In the genomic region with DNA sequence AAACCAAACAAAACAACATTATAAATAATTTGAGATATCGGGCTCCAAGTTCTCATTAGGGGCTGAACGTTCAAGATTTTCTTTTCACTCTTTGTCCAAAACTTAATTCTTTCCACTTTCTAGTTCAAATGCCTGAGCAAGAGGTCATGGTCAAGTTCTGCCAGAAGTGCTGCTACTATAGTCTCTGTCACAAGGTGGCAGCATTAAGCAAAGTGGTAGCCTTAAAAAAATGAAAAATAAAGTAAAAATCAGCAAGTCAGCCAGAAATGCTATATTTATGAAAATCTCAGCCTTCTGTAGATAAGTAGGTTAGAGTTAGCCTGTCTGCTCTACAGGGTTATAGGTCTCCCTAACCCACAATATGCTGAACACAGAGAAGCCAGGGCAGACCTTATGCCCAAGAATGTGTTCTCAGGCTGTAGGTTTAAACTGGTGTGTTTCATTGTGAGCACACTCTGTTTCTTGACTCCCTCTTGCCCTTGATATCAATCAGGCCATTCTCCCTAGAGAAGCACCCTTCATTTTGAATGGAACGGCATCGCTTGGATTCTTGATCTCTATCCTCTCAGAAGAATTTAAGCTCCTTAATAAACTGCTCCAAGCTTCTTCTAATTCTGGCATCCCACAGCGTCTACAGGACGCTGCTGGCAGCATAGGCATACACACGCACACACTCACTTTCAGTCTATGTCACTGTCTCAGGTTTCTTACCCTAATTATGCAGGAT, we compare ENCODE assay signal across 8 mouse cellular contexts.
DNase-seq lines count a peak whose midpoint lies in the region; ATAC-seq and TF ChIP-seq lines count a peak whose summit lies in the region.
"Had no signal": no experiment of that assay in that cellular context is flagged by ENCODE, and none has a peak within 500 bp of the region (broad histone marks: within the 10 kb centered on the region; RNA-seq: fewer than 3 reads in every experiment).

No protein-coding gene starts in this region.

- H3K9me3 ChIP-seq in limb, embryonic 14.5 days (ENCODE audit: control insufficient read depth, low read length), result no peaks in the 10 kb centered on the region

- WGBS in limb, embryonic 14.5 days, result 70% methylated on average over 7 of the region's 7 CpGs

- peak; percentile 26 to 61 for DNase-seq in layer of hippocampus, adult 2 months (ENCODE audit: low spot score in 2 of 2)
- DNase-seq in layer of hippocampus, postnatal 36 days, result no peak
- peak; percentile 75 for DNase-seq in brain, adult 2 months (ENCODE audit: low read depth, low spot score)
- peak; percentile 39 to 56 for DNase-seq in cerebellum, postnatal 36 days
- peak; percentile 5 for DNase-seq in limb, embryonic 14.5 days (ENCODE audit: low spot score)
- DNase-seq in spleen, postnatal 10 days (ENCODE audit: low spot score in 2 of 2), result no peak

- no peak overlapping the region for H3K9ac ChIP-seq in limb, embryonic 14.5 days (ENCODE audit: low read depth, low read length, severe bottlenecking)

- TF ChIP-seq CTCF in layer of hippocampus, adult 2 months (conservative IDR thresholded peaks at IDR 0.05), result peak; percentile 85

- no peak for TF ChIP-seq POLR2A in limb, embryonic 14.5 days (IDR thresholded peaks at IDR 0.05; ENCODE audit: borderline replicate concordance, extremely low read depth, insufficient read depth, insufficient read length)

- H3K4me2 ChIP-seq in limb, embryonic 14.5 days (replicated peaks; ENCODE audit: low read depth, low read length, severe bottlenecking), result no peak overlapping the region

- peak overlapping the region; percentile 74 for H3K27ac ChIP-seq in layer of hippocampus, adult 2 months
- H3K27ac ChIP-seq in limb, embryonic 14.5 days (replicated peaks; ENCODE audit: low read depth, low read length), result no peak overlapping the region

- no peaks in the 10 kb centered on the region for H3K27me3 ChIP-seq in limb, embryonic 14.5 days (ENCODE audit: control insufficient read depth, insufficient read depth, low read length)

- no peaks in the 10 kb centered on the region for H3K4me1 ChIP-seq in limb, embryonic 14.5 days (ENCODE audit: control insufficient read depth, insufficient read depth, low read length)

- peak overlapping the region; percentile 6; the same call in 1 of the 2 replicates for H3K4me3 ChIP-seq in layer of hippocampus, adult 2 months
- H3K4me3 ChIP-seq in limb, embryonic 14.5 days (replicated peaks; ENCODE audit: low read length), result no peak overlapping the region
- H3K4me3 ChIP-seq: myocyte had no signal

- ATAC-seq in limb, embryonic 14.5 days (ENCODE audit: low FRiP score, low read depth), result no peak
- no peak for ATAC-seq in inflammation-experienced regulatory T-cells, adult 6 months

- H3K36me3 ChIP-seq in limb, embryonic 14.5 days (ENCODE audit: control insufficient read depth, insufficient read depth, low read length), result no peaks in the 10 kb centered on the region

Comparison
In these comparisons a context has a peak if more than half of its experiments do, and no peak if none do; other contexts are left out.
1. DNase-seq: peak in layer of hippocampus, adult 2 months (2 of 2), brain, adult 2 months (single experiment), cerebellum, postnatal 36 days (2 of 2) and limb, embryonic 14.5 days (single experiment); none in layer of hippocampus, postnatal 36 days (0 of 2) and spleen, postnatal 10 days (0 of 2).